Mouse (Mus musculus) midbrain, embryonic 15.5 days (tissue): ENCODE measurements around the gene Rnf212. TPM values are rescaled to one million over a fixed set of nuclear protein-coding genes. Genes with fewer than 3 reads are reported as not detected.
A peak's percentile ranks its signal among the peaks of the same experiment; 100 is the strongest.

ENCODE experiments used
- ATAC-seq: fragments of 200-750 bp; cut with Nextera tagmentation; replicated peaks from 2 replicates; pipeline ENCODE4 v1.8.0; 2017; ENCODE audit warnings: moderate TSS enrichment
- H3K27ac ChIP-seq: fragments of 300-500 bp; sonication (generic); 2 replicates; pipeline ENCODE4 v1.5.1; 2015; ENCODE audit warnings: mild to moderate bottlenecking, inconsistent platforms
- H3K27me3 ChIP-seq: fragments of 300-500 bp; sonication (generic); replicated peaks from 2 replicates; pipeline ENCODE4 v1.6.1; 2015; ENCODE audit warnings: inconsistent platforms
- H3K36me3 ChIP-seq: fragments of 300-500 bp; sonication (generic); replicated peaks from 2 replicates; pipeline ENCODE4 v1.6.1; 2015; ENCODE audit warnings: inconsistent platforms
- H3K4me1 ChIP-seq: fragments of 300-500 bp; sonication (generic); 2 replicates; pipeline ENCODE4 v1.6.1; 2015; ENCODE audit warnings: inconsistent platforms
- H3K4me2 ChIP-seq: fragments of 300-500 bp; sonication (generic); 2 replicates; pipeline ENCODE4 v1.6.1; 2015; ENCODE audit warnings: inconsistent platforms, mild to moderate bottlenecking, moderate library complexity
- H3K4me3 ChIP-seq: fragments of 300-500 bp; sonication (generic); 2 replicates; pipeline ENCODE4 v1.5.1; 2015; ENCODE audit warnings: mild to moderate bottlenecking, inconsistent platforms
- H3K9ac ChIP-seq: fragments of 300-500 bp; sonication (generic); 2 replicates; pipeline ENCODE4 v1.6.1; 2015; ENCODE audit warnings: mild to moderate bottlenecking, inconsistent platforms
- H3K9me3 ChIP-seq: fragments of 300-500 bp; sonication (generic); 2 replicates; pipeline ENCODE4 v1.6.1; 2016; ENCODE audit warnings: inconsistent platforms
- WGBS: fragments of 180-500 bp; shearing (Covaris S2); methylation state at CpG from one replicate; pipeline ENCODE4 v1.1.7; 2015; ENCODE audit warnings: mixed read lengths; 5-methylcytosine and 5-hydroxymethylcytosine counted together
- polyA plus RNA-seq: library from polyadenylated mRNA; unstranded; fragments of >200 nt; fragmentation: Nextera tagmentation; extraction: Ambion mirVana; gene quantifications from 2 replicates; pipeline ENCODE4 v1.2.1, GENCODE M21; 2015

Gene Rnf212
- polyA plus RNA-seq, 1 experiment from 2014 or later, result not detected

DNA sequence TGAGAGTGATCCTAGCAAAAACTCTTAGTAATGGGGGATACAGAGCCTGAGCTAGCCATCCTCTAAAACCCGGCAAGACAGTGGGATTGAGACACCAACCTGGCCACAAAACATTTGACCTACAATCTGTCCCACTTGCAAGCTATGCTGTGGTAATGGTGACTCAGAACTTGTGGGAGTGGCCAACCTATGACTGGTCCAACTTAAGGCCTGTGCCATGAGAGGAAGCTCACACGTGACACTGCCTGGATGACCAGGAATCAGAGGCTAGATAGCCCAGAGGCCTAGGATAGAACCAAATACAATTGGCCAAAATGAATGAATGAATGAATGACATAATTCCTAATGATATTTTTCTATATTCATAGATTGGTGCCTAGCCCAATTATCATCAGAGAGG is 32.9 kb downstream of the Rnf212 start:
- Histone ChIP-seq H3K9ac (no peak overlapping the region), H3K4me2 (no peak overlapping the region), H3K4me3 (no peak overlapping the region), H3K27me3 (no peaks in the 10 kb centered on the region), H3K9me3 (no peaks in the 10 kb centered on the region), H3K27ac (no peak overlapping the region), H3K36me3 (no peaks in the 10 kb centered on the region), H3K4me1 (no peaks in the 10 kb centered on the region)
- 87% methylated on average over 2 of the region's 2 CpGs for WGBS
- ATAC-seq, result no peak

DNA sequence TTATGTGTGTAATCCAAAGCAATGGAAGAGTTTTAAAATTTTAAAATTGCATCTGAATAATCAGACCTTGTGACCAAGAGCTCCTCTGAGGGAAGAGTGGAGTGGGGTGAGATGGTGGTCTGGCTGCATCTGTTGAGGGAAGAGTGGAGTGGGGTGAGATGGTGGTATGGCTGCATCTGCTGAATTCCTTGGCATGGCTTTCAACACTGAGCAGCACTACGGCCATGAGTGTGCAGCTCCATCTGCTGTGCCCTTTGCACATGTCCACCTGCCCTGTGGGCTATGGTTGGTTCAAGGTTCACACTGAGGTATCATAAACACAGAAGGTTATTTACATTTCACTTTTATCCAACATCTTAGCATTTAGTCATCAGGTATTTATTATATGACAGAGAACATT is 47.4 kb downstream of the Rnf212 start:
- WGBS, result 85% methylated on average over 1 of the region's 1 CpGs
- no peak for ATAC-seq
- Histone ChIP-seq H3K4me1 (no peaks in the 10 kb centered on the region), H3K36me3 (no peaks in the 10 kb centered on the region), H3K9me3 (no peaks in the 10 kb centered on the region), H3K27ac (no peak overlapping the region), H3K4me3 (no peak overlapping the region), H3K9ac (no peak overlapping the region), H3K4me2 (no peak overlapping the region), H3K27me3 (no peaks in the 10 kb centered on the region)

GRCm38 (mm10) chr5:108726557-108727248 is 48.1 kb downstream of the Rnf212 start:
- Histone ChIP-seq H3K9me3 (no peaks in the 10 kb centered on the region), H3K36me3 (no peaks in the 10 kb centered on the region), H3K4me3 (no peak overlapping the region), H3K4me1 (no peaks in the 10 kb centered on the region), H3K27ac (no peak overlapping the region), H3K4me2 (no peak overlapping the region), H3K9ac (no peak overlapping the region), H3K27me3 (no peaks in the 10 kb centered on the region)
- ATAC-seq, result peak; percentile 74
- WGBS, result 26% methylated on average over 5 of the region's 5 CpGs

DNA sequence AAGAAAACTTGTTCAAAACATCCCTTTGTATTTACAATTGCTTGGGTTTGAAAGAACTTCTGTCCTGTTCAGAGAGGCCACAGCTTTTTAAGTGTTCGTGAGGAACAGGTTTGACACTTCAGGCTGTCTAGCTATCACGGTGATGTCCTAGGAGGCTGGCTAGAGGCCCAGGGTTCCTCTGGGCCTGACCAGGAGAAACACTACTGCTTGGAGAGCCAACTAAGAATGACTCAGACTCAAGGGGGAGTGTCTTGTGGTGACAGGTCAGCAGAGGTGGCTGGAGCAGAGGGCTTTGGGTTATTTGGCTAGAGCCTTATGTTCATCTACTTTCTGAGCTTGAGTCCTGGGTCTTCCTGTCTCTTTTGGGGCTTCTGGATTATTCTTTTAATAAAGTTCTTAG is 50.8 kb downstream of the Rnf212 start:
- H3K9me3 ChIP-seq, result no peaks in the 10 kb centered on the region
- no peaks in the 10 kb centered on the region for H3K27me3 ChIP-seq
- no peak overlapping the region for H3K9ac ChIP-seq
- H3K36me3 ChIP-seq, result no peaks in the 10 kb centered on the region
- no peaks in the 10 kb centered on the region for H3K4me1 ChIP-seq
- 82% methylated on average over 2 of the region's 2 CpGs for WGBS
- no peak overlapping the region for H3K4me3 ChIP-seq
- ATAC-seq, result no peak
- no peak overlapping the region for H3K27ac ChIP-seq
- no peak overlapping the region for H3K4me2 ChIP-seq

GRCm38 (mm10) chr5:108719761-108720160 is 55.0 kb downstream of the Rnf212 start:
- no peaks in the 10 kb centered on the region for H3K27me3 ChIP-seq
- H3K27ac ChIP-seq, result no peak overlapping the region
- 0 out of 2 replicates have a peak, but pooled peaks cover 4% of the 10 kb centered on the region for H3K4me1 ChIP-seq
- H3K4me3 ChIP-seq, result no peak overlapping the region
- WGBS, result 62% methylated on average over 7 of the region's 7 CpGs
- H3K9me3 ChIP-seq, result no peaks in the 10 kb centered on the region
- H3K36me3 ChIP-seq, result no peaks in the 10 kb centered on the region
- no peak overlapping the region for H3K9ac ChIP-seq
- ATAC-seq, result no peak
- H3K4me2 ChIP-seq, result no peak overlapping the region

GRCm38 (mm10) chr5:108718051-108718450 is 56.7 kb downstream of the Rnf212 start:
- Histone ChIP-seq H3K27ac (no peak overlapping the region), H3K4me3 (no peak overlapping the region), H3K27me3 (no peaks in the 10 kb centered on the region), H3K4me2 (no peak overlapping the region), H3K4me1 (0 out of 2 replicates have a peak, but pooled peaks cover 4% of the 10 kb centered on the region), H3K9me3 (no peaks in the 10 kb centered on the region), H3K36me3 (no peaks in the 10 kb centered on the region), H3K9ac (no peak overlapping the region)
- no peak for ATAC-seq
- 32% methylated on average over 4 of the region's 4 CpGs for WGBS

DNA sequence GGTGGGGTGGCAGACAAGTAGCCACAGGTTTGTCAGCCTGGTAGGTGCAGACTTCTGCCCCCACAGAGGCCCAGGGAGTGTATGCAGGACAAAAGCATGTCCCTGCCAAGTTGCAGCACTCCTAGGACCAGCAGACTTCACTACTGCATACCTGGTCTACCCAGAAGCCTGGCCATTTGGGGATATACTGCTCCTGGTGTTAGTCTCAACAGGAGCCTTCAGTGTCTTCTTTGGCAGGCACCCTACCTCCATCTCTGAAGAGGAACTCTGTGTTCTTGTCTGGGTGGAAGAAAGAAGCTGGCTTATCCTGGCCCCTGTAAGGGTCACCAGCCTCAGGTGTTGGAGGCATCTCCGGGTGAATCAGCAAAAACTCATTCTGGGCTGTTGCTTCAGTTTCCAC is 58.8 kb downstream of the Rnf212 start:
- no peak overlapping the region for H3K4me3 ChIP-seq
- H3K36me3 ChIP-seq, result no peaks in the 10 kb centered on the region
- no peak overlapping the region for H3K27ac ChIP-seq
- H3K4me2 ChIP-seq, result no peak overlapping the region
- 0 out of 2 replicates have a peak, but pooled peaks cover 4% of the 10 kb centered on the region for H3K4me1 ChIP-seq
- ATAC-seq, result no peak
- no peaks in the 10 kb centered on the region for H3K27me3 ChIP-seq
- no peaks in the 10 kb centered on the region for H3K9me3 ChIP-seq
- H3K9ac ChIP-seq, result no peak overlapping the region
- 77% methylated on average over 1 of the region's 1 CpGs for WGBS

DNA sequence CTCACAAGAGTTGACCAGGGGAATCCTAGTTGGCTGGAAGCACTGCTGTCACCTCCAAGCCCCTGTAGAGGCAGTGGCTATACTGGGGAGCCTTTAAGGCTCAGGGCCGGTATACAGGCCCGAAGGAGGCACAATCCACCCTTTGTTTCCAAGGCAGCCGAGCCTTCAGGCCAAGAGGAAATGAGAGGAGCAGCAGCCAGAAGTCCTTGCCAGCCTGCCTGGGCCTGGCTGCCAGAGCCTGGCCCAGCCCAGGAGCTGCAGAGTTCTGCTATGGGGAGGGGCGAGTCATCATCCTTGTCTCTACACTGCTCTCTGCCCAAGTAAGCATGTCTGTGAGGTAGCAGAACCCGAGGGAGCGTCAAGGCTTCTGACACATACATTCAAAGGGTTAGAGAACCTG is 60.6 kb downstream of the Rnf212 start:
- 70% methylated on average over 6 of the region's 6 CpGs for WGBS
- Histone ChIP-seq H3K27ac (no peak overlapping the region), H3K4me3 (no peak overlapping the region), H3K27me3 (no peaks in the 10 kb centered on the region), H3K9me3 (no peaks in the 10 kb centered on the region), H3K4me2 (no peak overlapping the region), H3K9ac (no peak overlapping the region), H3K36me3 (no peaks in the 10 kb centered on the region), H3K4me1 (0 out of 2 replicates have a peak, but pooled peaks cover 4% of the 10 kb centered on the region)
- ATAC-seq, result peak; percentile 58

DNA sequence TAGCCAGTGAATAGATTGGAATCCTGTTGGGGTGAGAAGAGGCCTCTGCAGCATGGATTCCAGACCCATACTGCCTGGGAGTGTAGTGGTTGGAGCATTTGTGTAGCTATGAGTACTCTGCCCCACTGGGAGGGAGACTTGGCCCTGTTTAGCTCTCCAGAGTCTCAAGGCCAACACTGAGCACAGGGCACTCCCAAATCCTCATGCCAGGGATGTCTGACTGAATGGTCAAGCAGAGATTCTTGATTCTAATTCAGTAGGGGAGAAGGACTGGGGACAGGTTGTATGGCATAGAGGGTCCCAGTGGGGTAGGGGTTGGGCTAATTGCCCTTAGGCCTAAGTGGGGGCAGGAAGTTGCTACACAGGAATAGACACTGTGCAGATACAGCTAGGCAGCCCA is 61.1 kb downstream of the Rnf212 start:
- H3K9me3 ChIP-seq, result no peaks in the 10 kb centered on the region
- ATAC-seq, result no peak

DNA sequence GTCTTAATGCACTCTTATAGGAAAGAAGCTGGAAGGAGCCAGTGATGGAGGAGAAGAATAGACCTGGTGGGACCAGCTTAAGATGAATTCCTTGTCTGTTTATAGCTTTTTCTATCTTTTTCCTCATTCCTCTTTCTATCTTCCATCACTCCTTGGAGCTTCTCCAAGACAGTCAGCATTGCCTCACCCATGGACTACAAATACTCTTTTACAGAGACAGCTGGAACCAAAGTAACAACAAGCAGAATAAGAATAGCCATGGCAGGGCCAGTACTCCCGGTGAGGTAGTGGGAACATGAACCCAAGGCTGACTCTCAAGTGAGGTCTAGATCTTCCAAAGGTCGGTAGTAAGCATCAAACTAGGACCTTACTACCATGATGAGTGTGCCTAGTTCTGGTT is 61.7 kb downstream of the Rnf212 start:
- 82% methylated on average over 2 of the region's 2 CpGs for WGBS
- H3K4me1 ChIP-seq, result 0 out of 2 replicates have a peak, but pooled peaks cover 4% of the 10 kb centered on the region
- no peak overlapping the region for H3K4me2 ChIP-seq

More for the DNA sequence above, 61.1 kb downstream of the Rnf212 start:
- Histone ChIP-seq H3K4me2 (no peak overlapping the region), H3K27me3 (no peaks in the 10 kb centered on the region), H3K36me3 (no peaks in the 10 kb centered on the region), H3K4me1 (0 out of 2 replicates have a peak, but pooled peaks cover 4% of the 10 kb centered on the region), H3K27ac (no peak overlapping the region), H3K9ac (no peak overlapping the region), H3K4me3 (no peak overlapping the region)

DNA sequence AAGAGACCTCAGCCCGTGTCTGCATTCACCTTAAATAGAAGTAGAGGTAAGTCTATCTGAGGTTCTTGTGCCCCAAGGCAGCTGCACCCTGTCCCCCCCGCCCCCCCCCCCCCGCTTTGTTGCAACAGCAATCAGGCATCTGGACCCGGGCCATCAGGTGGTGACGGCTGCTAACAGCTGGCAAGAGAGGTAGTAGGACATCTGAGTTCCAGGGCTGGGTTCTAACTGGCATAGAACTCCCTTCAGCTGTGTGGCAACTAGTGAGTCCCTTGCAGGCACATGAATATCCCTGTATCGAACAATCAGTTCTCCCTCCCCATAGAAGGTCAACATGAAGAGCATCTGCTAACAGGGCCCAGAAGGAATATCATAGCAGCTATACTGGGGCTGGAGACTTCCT is 62.8 kb downstream of the Rnf212 start:
- Histone ChIP-seq H3K4me1 (no peaks in the 10 kb centered on the region), H3K4me3 (no peak overlapping the region), H3K27me3 (no peaks in the 10 kb centered on the region), H3K4me2 (no peak overlapping the region), H3K9me3 (no peaks in the 10 kb centered on the region), H3K36me3 (no peaks in the 10 kb centered on the region), H3K9ac (no peak overlapping the region), H3K27ac (no peak overlapping the region)
- WGBS, result 89% methylated on average over 6 of the region's 6 CpGs
- no peak for ATAC-seq

More for the DNA sequence above, 61.7 kb downstream of the Rnf212 start:
- ATAC-seq, result no peak
- Histone ChIP-seq H3K36me3 (no peaks in the 10 kb centered on the region), H3K9ac (no peak overlapping the region), H3K27me3 (no peaks in the 10 kb centered on the region), H3K4me3 (no peak overlapping the region), H3K9me3 (no peaks in the 10 kb centered on the region), H3K27ac (no peak overlapping the region)

- Histone ChIP-seq H3K9ac (no peak overlapping the region), H3K36me3 (no peaks in the 10 kb centered on the region), H3K4me1 (no peaks in the 10 kb centered on the region), H3K27me3 (no peaks in the 10 kb centered on the region), H3K4me2 (no peak overlapping the region), H3K27ac (no peak overlapping the region), H3K9me3 (no peaks in the 10 kb centered on the region), H3K4me3 (no peak overlapping the region)
- no peak for ATAC-seq
- 66% methylated on average over 6 of the region's 6 CpGs for WGBS
These were observed 65.6 kb downstream of the Rnf212 start for GRCm38 (mm10) chr5:108708981-108709731.

DNA sequence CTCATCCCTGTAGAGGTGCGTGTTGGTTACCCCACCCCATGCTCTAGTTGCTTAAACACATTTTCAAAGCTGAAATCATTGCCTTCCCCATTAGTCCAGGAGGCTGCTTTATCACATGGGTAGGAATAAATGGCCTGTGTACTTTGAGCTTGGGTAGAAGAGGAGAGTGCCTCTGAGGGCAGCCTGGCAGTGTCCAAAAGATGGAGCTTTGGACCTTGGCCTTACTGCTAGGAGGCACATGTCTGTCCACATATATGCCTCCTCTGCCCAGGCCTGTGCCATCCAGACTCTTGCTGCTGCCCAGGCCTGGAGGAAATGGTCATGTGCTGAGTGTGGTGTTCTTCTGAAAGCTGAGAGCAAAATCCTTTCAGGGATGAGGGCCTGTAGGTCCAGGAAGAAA is 66.4 kb downstream of the Rnf212 start:
- H3K9me3 ChIP-seq, result no peaks in the 10 kb centered on the region
- 95% methylated on average over 1 of the region's 1 CpGs for WGBS
- no peak overlapping the region for H3K4me3 ChIP-seq
- ATAC-seq, result no peak
- no peak overlapping the region for H3K27ac ChIP-seq
- no peak overlapping the region for H3K4me2 ChIP-seq
- H3K27me3 ChIP-seq, result no peaks in the 10 kb centered on the region
- no peak overlapping the region for H3K9ac ChIP-seq
- no peaks in the 10 kb centered on the region for H3K4me1 ChIP-seq
- no peaks in the 10 kb centered on the region for H3K36me3 ChIP-seq
